Mouse (Mus musculus): ENCODE data around the gene Dhx16. TPM values are rescaled to one million over a fixed set of nuclear protein-coding genes. Genes with fewer than 3 reads are reported as not detected.
"Not testable (repeated sequence)": the region's sequence is repeated elsewhere in the genome, so short reads cannot be mapped to it uniquely, and the experiment has no call there.

The Dhx16 gene
- total RNA-seq, 2 experiments from 2014 or later, result 20.6 to 24.9 TPM

- DNase-seq, result peak in 1 of 2 experiments; percentile 59
- intact Hi-C loops (cut with DNase I), result no loop called here
Observed at GRCm38 (mm10) chr17:35917463-35918251, 38.0 kb downstream of the Dhx16 start.

- intact Hi-C loops (cut with DNase I), result no loop called here
- peak in 1 of 2 experiments; percentile 61 for DNase-seq
Observed at GRCm38 (mm10) chr17:35918276-35919059, 38.8 kb downstream of the Dhx16 start.

DNA sequence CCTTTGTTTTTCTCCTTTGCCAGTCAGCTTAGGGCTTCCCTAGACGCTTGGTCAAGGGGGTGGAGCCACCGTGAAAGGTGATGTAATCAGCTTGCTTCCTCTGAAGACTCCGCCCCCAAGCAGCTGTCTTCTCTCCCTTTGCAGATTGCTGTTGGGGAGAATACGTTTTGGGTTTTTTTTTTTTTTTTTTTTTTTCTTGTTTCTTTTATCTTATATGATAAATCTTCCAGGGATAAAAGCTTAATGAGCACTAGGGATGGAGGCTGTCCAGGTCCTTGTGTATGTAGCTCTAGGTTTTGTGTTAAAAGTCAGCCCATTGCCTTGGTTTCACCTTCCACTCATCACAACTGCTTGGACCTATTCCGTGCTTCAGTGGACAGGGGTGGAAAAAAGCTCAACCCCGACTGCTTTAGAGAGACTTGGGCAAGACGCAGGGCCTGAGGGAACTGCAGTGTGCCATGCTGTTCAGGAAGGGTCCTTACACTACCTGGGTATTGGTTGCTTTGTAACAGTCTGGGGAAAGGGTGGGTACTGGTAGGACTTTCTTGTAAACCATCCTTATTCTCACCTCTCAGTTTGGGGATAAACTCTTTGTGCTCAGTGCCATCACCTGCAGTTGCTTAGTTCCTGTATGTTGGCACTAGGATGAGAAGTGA is 39.6 kb downstream of the Dhx16 start:
- intact Hi-C loops (cut with DNase I), result no loop called here
- DNase-seq, result peak; percentile 90 to 96

DNA sequence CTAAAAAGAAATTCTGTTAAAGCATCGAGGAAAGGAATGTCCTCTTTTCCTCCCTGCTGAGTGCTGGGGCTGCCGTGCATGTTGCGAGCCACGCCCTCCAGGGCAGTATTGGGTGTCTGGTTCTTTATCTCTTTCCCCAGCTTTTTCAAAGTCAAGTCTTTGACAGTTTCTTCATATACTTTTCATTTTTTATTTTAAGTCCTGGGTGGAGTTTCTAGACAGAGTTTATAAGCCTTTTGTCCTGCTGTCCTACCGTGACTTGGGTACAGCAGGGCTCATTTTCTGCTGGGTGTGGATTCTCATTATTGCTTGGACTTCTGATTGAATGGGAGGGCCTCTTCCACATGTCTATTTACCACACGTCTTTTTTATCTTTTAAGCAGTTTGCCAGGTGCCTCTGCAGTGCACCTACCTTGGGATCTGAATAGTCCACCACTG is 40.3 kb downstream of the Dhx16 start:
- intact Hi-C loops (cut with DNase I), result no loop called here
- no peak for DNase-seq

GRCm38 (mm10) chr17:35920384-35920783 is 40.8 kb downstream of the Dhx16 start:
- intact Hi-C loops (cut with DNase I), result no loop called here
- no peak for DNase-seq

GRCm38 (mm10) chr17:35920862-35921562 is 41.4 kb downstream of the Dhx16 start:
- DNase-seq, result peak in 1 of 2 experiments; percentile 48
- intact Hi-C loops (cut with DNase I), result no loop called here

- intact Hi-C loops (cut with DNase I), result no loop called here
- DNase-seq, result no peak
Observed at GRCm38 (mm10) chr17:35921710-35922109, 42.1 kb downstream of the Dhx16 start.

GRCm38 (mm10) chr17:35922566-35922965 is 42.9 kb downstream of the Dhx16 start:
- intact Hi-C loops (cut with DNase I), result no loop called here
- DNase-seq, result no peak

DNA sequence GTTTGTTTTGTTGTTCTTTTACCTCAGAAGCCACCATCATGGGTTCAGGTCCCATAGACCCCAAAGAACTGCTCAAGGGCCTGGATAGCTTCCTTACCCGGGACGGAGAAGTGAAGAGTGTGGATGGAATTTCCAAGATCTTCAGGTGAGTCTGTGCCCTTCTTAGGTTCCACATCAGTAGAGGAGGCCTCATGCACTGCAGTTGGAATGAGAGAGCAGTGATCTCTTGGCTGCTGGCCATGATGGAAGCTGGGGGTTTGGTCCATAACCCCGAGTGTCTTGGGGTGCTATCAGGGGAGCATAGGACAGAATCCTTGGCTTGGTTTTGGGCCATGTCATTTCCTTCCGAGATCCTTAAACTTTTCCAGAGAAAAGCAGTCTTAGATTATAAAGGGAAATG is 43.7 kb downstream of the Dhx16 start:
- intact Hi-C loops (cut with DNase I), result no loop called here
- no peak for DNase-seq

DNA sequence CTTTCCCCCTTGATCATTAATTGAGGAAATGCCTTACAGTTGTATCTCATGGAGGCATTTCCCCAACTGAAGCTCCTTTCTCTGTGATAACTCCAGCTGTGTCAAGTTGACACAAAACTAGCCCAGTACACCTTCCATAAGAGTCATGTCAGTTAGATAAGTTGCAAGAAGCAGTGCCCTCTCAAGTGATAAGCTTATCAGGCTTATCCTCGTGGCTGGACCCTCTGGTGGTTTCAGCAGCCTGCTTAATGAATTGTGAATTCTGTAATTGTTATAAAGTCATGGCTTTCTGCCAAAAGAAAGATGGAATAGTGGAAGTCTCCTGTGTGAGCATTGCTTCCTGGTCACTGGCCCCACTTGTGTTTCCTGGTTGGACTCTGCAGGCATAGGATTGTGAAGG is 47.9 kb downstream of the Dhx16 start:
- no peak for DNase-seq
- intact Hi-C loops (cut with DNase I), result no loop called here

- intact Hi-C loops (cut with DNase I), result no loop called here
- no peak for DNase-seq
Observed at GRCm38 (mm10) chr17:35929534-35929933, 49.9 kb downstream of the Dhx16 start.

DNA sequence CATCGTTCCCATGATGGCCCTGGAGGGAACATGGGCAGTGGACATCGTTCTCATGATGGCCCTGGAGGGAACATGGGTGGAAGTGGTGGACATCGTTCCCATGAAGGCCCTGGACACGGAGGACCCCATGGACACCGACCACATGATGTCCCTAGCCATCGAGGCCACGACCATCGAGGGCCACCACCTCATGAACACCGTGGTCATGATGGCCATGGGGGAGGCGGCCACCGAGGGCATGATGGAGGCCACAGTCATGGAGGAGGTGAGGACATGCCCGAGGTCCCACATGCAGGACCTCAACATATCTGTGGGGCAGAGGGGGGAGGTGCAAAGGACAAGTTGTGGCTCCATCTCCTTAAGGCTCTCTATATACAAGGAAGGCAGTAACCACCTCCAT is 51.0 kb downstream of the Dhx16 start:
- no peak for DNase-seq
- intact Hi-C loops (cut with DNase I), result loop anchor here (10.0 kb wide), 2 partner anchors 134 to 264 kb away; partner anchors contain the start of gene H2-T3

DNA sequence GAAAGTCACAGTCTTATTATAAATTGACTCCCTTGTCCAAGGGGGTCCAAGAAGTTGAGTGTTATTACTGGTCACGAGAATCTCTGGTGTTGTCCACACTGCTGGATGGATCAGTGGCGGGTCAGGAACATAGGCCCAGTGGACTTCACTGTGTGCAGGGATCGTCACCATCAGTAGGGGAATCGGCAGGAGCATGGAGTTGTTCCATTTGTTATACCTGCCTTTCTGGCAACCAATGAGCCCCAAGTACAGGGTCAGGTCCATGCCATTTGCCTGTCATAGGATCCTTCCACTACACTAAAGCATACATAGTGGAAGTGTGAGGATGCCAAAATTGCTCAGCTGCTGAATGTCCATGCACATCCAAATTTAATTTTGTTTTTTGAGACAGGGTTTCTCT is 53.0 kb downstream of the Dhx16 start:
- intact Hi-C loops (cut with DNase I), result loop anchor here (10.0 kb wide), 2 partner anchors 132 to 262 kb away; partner anchors contain the start of gene H2-T3
- no peak for DNase-seq

DNA sequence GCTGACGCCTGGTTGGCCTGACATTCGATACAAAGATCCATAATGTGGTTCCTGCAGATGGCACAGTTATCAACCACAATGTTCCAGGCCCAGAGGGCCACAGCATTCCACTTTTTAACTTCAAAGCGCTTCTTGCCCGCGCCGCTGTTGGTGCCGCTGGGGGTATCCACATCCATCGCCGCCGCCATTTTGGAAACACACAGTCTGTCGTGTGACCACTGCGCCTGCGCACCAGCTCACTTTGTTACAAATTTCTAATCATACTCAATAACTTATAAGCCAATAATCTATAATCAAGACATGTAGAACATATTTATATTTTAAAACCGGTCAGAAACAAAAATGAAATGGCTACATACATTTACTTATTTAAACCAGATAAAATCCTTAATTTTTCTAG is 56.1 kb downstream of the Dhx16 start:
- intact Hi-C loops (cut with DNase I), result loop anchor here (5.0 to 10.0 kb wide), 3 partner anchors 129 to 259 kb away; partner anchors contain the start of gene H2-T3
- not testable (repeated sequence) for DNase-seq

- intact Hi-C loops (cut with DNase I), result loop anchor here (1.0 to 10.0 kb wide), 4 partner anchors 55 to 257 kb away; partner anchors contain the start of gene H2-T3
- DNase-seq, result peak; percentile 44 to 52
Observed at GRCm38 (mm10) chr17:35937700-35938348, 58.2 kb downstream of the Dhx16 start.

GRCm38 (mm10) chr17:35939108-35939507 is 59.5 kb downstream of the Dhx16 start:
- intact Hi-C loops (cut with DNase I), result loop anchor here (5.0 to 10.0 kb wide), 3 partner anchors 126 to 256 kb away; partner anchors contain the start of gene H2-T3
- DNase-seq, result no peak

DNA sequence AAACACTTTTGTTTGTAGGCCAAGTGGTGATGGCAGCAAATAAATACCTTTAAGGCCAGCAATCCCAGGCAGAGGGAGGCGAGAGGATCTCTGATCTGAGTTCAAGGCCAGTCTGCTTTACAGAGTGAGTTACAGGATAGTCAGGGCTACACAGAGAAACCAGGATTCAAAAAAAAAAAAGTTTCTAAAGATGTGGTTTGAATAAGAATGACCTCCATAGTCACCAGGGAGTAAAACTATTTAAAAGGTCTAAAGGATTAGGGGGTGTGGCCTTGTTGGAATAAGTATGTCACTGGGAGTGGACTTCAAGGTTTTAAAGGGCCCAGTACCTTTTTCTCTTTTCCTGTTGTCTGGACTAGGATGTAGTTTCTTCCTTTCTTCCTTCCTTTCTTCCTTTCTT is 60.3 kb downstream of the Dhx16 start:
- DNase-seq, result no peak
- intact Hi-C loops (cut with DNase I), result loop anchor here (5.0 to 10.0 kb wide), 3 partner anchors 125 to 255 kb away; partner anchors contain the start of gene H2-T3

Data from heart, postnatal 14 days (tissue).